Mouse (Mus musculus) telencephalon, adult 2 months (tissue): ENCODE measurements around the gene Klk6.

Source experiments
- DNase-seq: peaks from one replicate; pipeline ENCODE4 v3.0.0-alpha.2; 2011; ENCODE audit warnings: low read depth, low spot score

Klk6 gene

GRCm38 (mm10) chr7:43821581-43821980, 2.7 kb upstream of the Klk6 start:
- no peak for DNase-seq

- no peak for DNase-seq
These were observed 1.8 kb downstream of the Klk6 start for GRCm38 (mm10) chr7:43826056-43826455.

- DNase-seq: no peak
These were observed 3.4 kb downstream of the Klk6 start for GRCm38 (mm10) chr7:43827706-43828105.

- DNase-seq: no peak
These were observed 4.7 kb downstream of the Klk6 start for GRCm38 (mm10) chr7:43829006-43829405.

GRCm38 (mm10) chr7:43841701-43842100, 17.4 kb downstream of the Klk6 start, which contains the start of gene Klk5:
Gene Klk5, plus strand, starts transcription at chr7:43841971.
- DNase-seq: no peak

GRCm38 (mm10) chr7:43843801-43844200, 19.5 kb downstream of the Klk6 start:
- no peak for DNase-seq

- no peak for DNase-seq
These were observed 27.3 kb downstream of the Klk6 start for GRCm38 (mm10) chr7:43851616-43852015.

GRCm38 (mm10) chr7:43854642-43855380, 30.5 kb downstream of the Klk6 start:
- no peak for DNase-seq

GRCm38 (mm10) chr7:43855709-43856108, 31.4 kb downstream of the Klk6 start:
- DNase-seq: no peak

GRCm38 (mm10) chr7:43856307-43856706, 32.0 kb downstream of the Klk6 start:
- DNase-seq: no peak

- no peak for DNase-seq
These were observed 33.2 kb downstream of the Klk6 start for GRCm38 (mm10) chr7:43857501-43857900.

- no peak for DNase-seq
These were observed 36.1 kb downstream of the Klk6 start for GRCm38 (mm10) chr7:43860411-43860810.

- DNase-seq: peak; percentile 6
These were observed 48.9 kb downstream of the Klk6 start for GRCm38 (mm10) chr7:43873237-43873636.

- DNase-seq: no peak
These were observed 49.4 kb downstream of the Klk6 start for GRCm38 (mm10) chr7:43873674-43874073.

- DNase-seq: no peak
These were observed 50.6 kb downstream of the Klk6 start for GRCm38 (mm10) chr7:43874868-43875375.

- DNase-seq: no peak
These were observed 52.1 kb downstream of the Klk6 start for GRCm38 (mm10) chr7:43876444-43876843.

GRCm38 (mm10) chr7:43878281-43878680, 54.0 kb downstream of the Klk6 start:
- no peak for DNase-seq

GRCm38 (mm10) chr7:43880912-43881311, 56.6 kb downstream of the Klk6 start, which contains the start of gene Klk4:
Gene Klk4, plus strand, starts transcription at chr7:43881160.
- DNase-seq: no peak
